Mouse (Mus musculus): ENCODE measurements around the gene Phldb2.

Gene Phldb2

GRCm38 (mm10) chr16:45837541-45838342, 115.7 kb downstream of the Phldb2 start:
- DNase-seq = peak; percentile 70

GRCm38 (mm10) chr16:45832747-45833108, 120.7 kb downstream of the Phldb2 start:
- DNase-seq = no peak

- peak; percentile 56 for DNase-seq
Observed at GRCm38 (mm10) chr16:45832061-45832746, 121.2 kb downstream of the Phldb2 start.

GRCm38 (mm10) chr16:45831094-45831872, 122.1 kb downstream of the Phldb2 start:
- DNase-seq = no peak

GRCm38 (mm10) chr16:45830096-45830866, 123.1 kb downstream of the Phldb2 start:
- DNase-seq = no peak

- DNase-seq = no peak
Observed at GRCm38 (mm10) chr16:45825309-45825708, 128.1 kb downstream of the Phldb2 start.

GRCm38 (mm10) chr16:45824025-45824424, 129.4 kb downstream of the Phldb2 start:
- no peak for DNase-seq

GRCm38 (mm10) chr16:45819911-45820310, 133.5 kb downstream of the Phldb2 start:
- DNase-seq = no peak

- peak; percentile 54 for DNase-seq
Observed at GRCm38 (mm10) chr16:45817795-45818194, 135.6 kb downstream of the Phldb2 start.

GRCm38 (mm10) chr16:45816670-45817069, 136.7 kb downstream of the Phldb2 start:
- DNase-seq = no peak

GRCm38 (mm10) chr16:45814611-45815010, 138.8 kb downstream of the Phldb2 start:
- no peak for DNase-seq

GRCm38 (mm10) chr16:45811788-45812187, 141.6 kb downstream of the Phldb2 start:
- no peak for DNase-seq

GRCm38 (mm10) chr16:45810829-45811326, 142.5 kb downstream of the Phldb2 start:
- no peak for DNase-seq

- no peak for DNase-seq
Observed at GRCm38 (mm10) chr16:45810155-45810554, 143.2 kb downstream of the Phldb2 start.

GRCm38 (mm10) chr16:45804708-45805107, 148.7 kb downstream of the Phldb2 start:
- DNase-seq = no peak

GRCm38 (mm10) chr16:45800406-45800805, 153.0 kb downstream of the Phldb2 start:
- DNase-seq = no peak

GRCm38 (mm10) chr16:45799150-45799549, 154.2 kb downstream of the Phldb2 start:
- no peak for DNase-seq

- DNase-seq = no peak
Observed at GRCm38 (mm10) chr16:45798591-45798990, 154.8 kb downstream of the Phldb2 start.

- DNase-seq = peak; percentile 53
Observed at GRCm38 (mm10) chr16:45796815-45797214, 156.6 kb downstream of the Phldb2 start.

GRCm38 (mm10) chr16:45795188-45795693, 158.2 kb downstream of the Phldb2 start:
- DNase-seq = no peak

GRCm38 (mm10) chr16:45792781-45793180, 160.6 kb downstream of the Phldb2 start:
- DNase-seq = no peak

GRCm38 (mm10) chr16:45791286-45791685, 162.1 kb downstream of the Phldb2 start:
- DNase-seq = no peak

Measured in kidney, adult 9 months (tissue).